Mouse (Mus musculus) heart, postnatal 25 days (tissue): ENCODE measurements around the gene Emd. TPM values are rescaled to one million over a fixed set of nuclear protein-coding genes. Genes with fewer than 3 reads are reported as not detected.

Experiments used
- DNase-seq: peaks from one replicate; pipeline ENCODE4 v3.0.0; 2022; ENCODE audit warnings: low spot score
- intact Hi-C: fragments of 180-260 bp; cut with DNase I; formaldehyde crosslinking; loops from one replicate; pipeline ENCODE4 v1.15.1; 2025
- total RNA-seq, 2 experiments: library from RNA; stranded (reverse); gene quantifications; 2 replicates each; pipeline ENCODE4 v1.2.3; 2021

Gene Emd
- total RNA-seq, 2 experiments from 2014 or later = 30.5 to 33.6 TPM

DNA sequence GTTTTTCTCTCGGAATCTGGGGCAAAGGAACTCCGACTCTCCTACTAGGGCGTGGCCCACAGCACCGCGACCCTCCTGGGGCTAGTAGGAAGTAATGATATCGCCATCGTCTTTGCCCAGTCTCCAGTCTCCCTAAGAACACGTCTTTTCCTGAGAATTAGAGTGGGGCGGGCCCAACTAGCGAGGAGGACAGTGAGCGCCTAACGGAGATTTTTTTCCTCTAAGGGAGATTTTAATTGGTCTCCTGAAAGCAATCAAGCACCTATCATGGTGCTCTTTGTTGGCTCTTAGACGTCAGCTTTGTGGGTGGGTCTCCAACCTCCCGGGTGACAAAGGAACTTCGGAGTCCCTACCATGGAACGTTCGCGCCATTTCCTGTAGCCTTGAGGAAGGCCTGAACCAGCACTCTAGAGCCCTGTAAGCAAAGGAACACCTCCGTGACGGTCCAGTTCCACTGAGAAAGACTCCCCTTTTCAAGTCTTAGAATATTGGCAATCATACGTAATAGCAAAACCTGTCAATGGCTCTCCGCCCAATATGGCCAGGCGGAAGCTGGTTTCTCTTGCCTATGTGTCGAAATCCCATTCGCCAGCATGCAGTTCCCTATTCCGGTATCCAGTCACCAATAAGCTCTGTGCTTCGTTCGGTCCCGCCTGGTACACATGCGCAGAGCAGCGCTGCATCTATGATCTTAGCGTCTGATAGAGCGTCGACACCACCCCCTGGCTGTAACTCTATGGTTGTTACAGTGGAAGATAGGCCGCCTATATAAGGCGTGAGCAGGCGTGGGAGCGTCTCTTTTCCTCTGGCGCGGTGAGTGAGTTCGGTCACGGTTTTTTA is 15.8 kb downstream of the Emd start, which contains the start of gene Rpl10:
Gene Rpl10 (plus strand): TSS at position 751 of the 840 bp plus-strand sequence.
- peak; percentile 91 for DNase-seq
- intact Hi-C loops = no loop called here

DNA sequence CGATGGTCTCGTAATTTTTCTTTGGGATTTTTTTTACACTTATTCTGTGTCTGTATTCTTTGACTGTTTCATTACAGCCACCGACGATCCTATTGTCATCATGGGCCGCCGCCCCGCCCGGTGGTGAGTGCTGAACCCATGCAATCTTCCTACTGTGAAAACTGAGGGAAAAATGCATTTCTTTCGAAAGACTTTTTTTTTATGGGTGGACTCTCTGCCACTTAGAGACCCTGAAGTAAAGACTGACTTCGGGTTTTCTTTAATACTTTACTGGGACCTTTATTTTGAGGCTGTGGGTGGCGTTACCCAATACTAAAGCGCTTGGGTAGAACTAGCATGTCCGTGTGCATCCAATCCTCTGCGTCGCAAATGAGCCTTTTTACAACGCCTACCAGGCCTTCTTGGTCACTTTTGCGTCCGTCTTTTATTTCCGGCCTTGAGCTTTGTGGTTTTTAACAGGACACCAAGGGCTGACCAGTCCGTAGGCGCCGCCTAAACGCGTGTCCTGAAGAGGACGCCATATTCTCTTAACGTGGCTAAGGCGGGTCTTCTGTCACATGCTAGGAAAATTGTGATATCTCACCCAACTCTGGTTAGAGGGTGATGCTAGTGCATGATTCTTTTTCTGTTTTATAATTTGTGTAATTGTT is 16.5 kb downstream of the Emd start:
- intact Hi-C loops = no loop called here
- no peak for DNase-seq

DNA sequence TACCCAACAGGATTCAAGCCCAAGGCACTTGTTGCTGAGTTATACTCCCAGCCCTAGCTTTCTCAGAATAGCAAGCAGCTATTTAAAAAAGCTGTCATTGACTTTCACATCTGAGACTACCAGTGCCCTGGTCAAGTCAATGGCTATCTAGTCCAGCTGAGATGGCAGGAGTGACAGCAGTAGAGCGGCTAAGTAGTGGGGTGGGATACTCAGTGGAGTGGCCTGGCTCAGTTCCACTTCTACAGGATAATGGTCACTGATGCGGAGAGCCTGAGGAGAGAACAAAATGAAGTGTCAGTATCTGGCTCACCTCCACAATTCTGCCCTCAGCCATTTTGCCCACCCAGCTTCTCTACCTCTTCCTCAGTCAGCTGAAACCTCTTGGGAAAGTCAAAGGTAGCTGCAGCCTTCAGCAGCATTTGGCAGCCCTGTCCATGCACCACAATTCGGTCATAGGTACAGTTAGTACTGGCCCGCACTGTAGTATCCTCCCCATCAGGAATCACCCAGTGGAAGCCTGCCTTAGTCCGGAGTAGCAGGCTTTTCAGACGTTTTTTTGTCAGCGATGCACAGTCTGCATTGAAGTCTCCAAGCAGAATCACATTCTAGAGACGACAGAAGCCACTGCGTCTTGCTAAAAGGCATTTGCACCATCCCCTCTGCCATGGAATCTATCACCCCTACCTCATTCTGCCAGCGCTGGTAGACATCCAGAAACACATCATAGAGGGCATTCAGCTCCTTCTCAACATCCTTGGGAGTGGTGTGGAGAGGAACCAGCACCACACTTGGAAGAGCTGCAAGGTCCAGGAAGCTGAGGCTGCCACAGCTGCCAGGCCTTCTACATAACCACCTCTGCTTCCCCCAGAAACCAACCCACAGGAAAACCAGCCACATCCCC is 19.2 kb downstream of the Emd start:
- no peak for DNase-seq
- intact Hi-C loops = no loop called here

DNA sequence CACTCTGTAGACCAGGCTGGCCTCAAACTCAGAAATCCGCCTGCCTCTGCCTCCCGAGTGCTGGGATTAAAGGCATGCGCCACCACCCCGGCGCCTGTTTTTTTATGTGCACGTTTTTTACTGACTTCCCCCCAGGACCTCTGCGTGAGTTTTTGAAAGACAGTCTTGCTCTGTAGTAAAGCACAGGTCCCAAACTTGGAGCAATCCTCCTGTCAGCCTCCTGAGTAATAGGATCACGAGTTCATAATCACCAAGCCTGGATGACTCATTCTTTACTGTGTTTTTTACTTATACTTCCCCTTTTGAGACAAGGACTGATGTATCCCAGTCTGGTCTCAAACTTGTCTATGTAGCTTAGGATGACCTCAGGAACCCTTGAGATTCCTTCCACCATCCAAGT is 23.4 kb downstream of the Emd start:
- intact Hi-C loops = no loop called here
- DNase-seq = no peak

DNA sequence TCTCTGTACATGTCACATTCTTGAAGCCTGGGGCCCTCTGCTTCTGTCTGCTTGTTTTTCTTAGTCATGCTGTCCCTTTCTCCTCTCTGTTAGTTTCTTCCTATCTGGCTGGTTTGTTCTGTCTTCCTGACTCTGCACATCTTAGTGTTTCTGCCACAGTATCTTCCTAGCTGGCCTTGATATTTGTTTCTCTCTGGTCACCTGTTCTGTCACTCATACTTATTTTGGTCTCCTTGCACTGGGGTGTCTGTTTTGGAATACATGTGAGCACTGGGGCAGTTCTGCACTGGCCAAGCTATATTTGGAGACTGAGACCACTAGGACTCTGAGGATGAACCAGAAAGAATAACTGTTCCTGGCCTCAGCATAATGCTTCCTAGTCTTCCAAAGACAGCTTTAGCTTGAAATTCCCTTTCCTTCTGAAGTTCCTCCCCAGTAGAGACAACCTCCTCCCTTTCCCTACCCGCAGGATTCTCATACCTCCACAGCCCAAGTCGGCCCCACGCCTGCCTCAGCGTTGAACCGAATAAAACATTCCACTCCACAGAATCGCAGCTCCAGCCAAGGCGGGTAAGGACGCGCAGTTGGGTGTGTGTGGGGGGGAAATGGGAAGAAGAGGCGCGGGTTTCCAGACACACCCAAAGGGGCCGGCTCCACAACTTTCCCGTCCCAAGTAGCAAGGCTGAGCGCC is 26.7 kb downstream of the Emd start:
- intact Hi-C loops = no loop called here

DNA sequence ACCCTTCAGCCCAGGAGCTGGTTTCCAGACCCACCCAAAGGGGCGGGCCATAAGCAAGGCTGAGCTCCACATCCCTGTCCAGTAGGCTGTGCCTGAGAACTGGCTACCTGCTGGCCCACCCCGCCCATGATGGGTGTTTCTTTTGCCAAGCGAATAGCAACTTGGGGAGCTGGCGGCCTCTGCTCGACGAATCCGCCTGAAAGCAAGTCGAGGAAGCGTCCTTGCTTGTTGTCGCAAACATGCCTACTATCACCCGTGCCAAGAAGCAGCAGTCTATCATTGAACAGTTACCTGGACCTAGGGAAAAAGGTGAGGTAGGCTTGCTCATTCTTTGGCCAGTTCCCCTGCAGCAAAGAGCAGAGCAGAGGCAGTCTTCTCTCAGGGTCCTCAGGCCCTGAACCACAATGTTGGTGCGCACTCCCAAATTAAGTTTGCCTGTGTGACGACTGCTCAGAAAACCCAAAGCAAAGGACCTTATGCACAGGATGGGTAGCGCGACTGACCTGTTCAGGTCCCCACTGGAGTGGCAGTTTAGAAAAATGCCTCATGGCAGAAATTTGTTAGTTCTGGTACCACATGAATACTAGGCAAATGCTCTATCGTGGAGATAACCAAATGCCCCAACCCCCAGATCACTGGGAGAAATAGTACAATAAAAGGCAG is 27.4 kb downstream of the Emd start, which contains the start of the genes Taz and Dnase1l1:
Gene Taz (plus strand): TSS at position 181 of the 663 bp plus-strand sequence.
Gene Dnase1l1 (minus strand): TSS at position 606 of the 663 bp plus-strand sequence.
- DNase-seq = peak; percentile 81
- intact Hi-C loops = no loop called here

More for the DNA sequence above, 26.7 kb downstream of the Emd start:
- DNase-seq = no peak

DNA sequence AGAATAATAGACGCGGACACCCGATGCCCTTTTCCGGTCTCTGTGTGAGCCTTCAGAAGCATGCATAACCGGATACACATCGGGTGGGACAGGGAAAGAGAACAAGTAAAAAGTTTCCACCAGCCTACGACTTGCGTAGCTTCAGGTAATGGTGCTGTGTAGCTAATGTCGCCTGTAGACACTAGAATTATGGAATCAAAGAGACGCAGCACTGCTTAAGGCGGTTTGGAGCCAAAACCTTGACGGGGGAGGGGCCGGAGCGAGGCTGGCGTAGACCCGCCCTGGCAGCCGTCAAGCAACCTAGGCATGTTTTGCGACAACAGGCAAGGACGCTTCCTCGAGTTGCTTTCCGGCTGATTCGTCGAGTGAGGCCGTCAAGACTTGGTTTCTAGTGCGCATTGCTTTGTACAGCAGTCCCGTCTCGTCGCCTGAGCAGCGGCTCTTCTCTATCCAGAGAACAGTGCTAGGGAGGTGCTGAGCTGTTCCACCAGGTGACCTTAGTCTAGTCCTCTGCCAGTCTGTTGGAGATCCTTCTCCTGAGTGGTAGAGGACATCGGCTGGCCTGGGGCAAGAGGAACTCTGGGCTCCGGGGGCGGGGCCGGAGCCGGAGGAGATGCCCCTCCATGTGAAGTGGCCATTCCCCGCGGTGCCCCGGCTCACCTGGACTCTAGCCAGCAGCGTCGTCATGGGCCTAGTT is 28.1 kb downstream of the Emd start:
- intact Hi-C loops = no loop called here
- peak; percentile 75 for DNase-seq

DNA sequence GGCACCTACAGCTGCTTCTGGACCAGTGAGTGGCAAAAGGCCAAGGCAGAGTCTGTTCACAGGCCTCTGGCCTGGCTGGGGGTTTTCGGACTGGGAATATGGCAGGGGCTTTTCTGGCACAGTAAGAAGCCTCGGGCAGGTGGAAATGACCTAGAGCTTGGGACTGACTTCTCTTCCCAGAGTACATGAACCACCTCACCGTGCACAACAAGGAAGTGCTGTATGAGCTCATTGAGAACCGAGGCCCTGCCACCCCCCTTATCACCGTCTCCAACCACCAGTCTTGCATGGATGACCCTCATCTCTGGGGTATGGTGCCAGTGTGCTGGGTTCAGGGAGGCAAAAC is 28.6 kb downstream of the Emd start:
- intact Hi-C loops = no loop called here
- DNase-seq = no peak

DNA sequence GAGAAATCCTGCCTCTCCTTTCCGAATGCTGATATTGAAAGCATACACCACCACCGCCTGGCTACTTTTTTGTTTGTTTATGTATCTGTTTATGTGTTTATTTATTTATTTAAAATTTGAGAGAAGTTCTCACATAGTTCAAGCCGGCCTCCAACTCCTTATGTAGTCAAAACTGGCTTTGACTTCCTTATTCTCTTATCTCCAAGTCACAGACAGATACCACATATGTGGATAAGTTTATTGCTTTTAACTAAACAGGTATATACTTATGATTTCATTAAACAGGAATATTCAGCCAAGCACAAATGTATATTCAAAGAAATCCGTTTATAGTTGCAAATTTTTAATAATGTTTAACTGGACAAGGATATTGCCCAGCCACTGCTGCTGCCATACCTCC is 38.9 kb downstream of the Emd start:
- intact Hi-C loops = no loop called here
- no peak for DNase-seq

DNA sequence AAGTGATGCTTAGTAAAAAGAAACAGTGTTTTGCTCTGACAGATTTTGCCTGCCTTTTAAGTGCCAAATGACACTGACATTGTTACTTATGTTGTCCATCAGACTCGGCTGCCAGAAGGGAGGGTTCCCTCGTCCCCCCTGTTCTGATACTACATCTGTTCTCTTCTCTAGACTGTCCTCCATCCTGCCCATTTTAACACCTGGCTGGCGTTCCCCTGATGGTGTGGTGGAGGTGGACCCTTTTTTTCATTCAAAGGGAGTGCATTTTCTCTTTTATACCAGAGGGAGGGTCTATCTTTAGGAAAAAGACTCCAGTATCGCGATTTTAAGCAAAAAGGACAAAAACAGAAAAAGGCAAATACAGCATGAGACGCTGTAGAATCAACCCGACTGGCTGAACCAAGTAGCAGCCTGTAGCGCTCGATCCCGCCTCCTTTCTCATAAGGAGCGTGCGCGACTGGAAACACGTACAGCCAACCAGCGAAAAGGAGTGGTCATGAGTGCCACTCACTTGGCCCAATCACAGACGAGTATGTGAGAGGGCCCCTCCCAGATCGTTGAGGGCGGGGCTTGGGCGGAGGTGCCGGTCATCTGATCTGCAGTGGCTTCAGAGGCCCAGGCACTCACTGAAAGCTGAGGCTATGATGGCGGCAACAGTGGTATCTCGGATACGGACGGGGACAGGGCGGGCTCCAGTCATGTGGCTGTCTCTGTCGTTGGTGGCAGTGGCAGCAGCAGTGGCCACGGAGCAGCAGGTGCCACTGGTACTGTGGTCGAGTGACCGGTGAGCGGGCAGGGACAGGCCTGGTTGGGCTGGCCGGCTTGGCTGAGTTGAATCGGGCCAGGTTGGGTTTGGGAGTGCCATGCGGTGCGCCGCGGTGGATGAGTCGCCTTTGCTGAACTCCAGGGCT is 42.3 kb downstream of the Emd start, which contains the start of gene Atp6ap1:
Gene Atp6ap1 (plus strand): TSS at position 560 of the 911 bp plus-strand sequence.
- intact Hi-C loops = no loop called here
- DNase-seq = peak; percentile 91

DNA sequence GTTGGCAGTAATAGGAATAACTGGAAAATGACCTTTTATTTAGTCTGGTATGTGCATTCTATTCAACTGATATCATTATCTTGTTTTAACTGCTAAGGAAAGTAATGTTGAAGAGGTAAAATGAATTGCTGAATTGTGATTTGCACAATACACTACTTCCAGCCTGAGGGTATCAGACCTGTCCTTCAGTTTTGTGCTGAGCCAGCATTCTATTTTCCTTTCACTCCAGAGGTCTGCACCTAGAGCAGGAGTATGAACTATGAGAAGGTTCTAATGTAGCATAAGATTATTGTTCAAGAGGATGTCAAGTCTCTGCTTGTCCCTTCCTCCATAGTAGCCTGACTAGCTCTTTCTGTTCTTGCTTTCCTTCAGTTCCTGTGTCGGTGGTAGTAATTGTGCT is 43.9 kb downstream of the Emd start:
- DNase-seq = no peak
- intact Hi-C loops = no loop called here

DNA sequence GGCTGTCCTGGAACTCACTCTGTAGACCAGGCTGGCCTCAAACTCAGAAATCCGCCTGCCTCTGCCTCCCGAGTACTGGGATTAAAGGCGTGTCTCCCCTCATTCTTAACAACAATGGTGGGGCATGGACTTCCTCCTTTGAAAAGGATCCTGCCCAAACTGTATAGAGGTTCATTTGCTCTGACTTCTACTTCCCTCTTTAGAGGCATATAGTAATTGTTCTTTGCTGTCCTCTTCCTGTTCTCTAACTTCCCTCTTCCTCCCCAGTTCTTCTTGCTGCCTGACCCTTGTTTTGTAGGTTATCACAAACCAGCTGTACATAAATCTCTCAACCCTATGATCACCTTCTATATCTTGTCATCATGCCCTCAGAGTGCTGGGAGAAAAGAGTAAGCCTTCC is 45.2 kb downstream of the Emd start:
- intact Hi-C loops = no loop called here
- no peak for DNase-seq

DNA sequence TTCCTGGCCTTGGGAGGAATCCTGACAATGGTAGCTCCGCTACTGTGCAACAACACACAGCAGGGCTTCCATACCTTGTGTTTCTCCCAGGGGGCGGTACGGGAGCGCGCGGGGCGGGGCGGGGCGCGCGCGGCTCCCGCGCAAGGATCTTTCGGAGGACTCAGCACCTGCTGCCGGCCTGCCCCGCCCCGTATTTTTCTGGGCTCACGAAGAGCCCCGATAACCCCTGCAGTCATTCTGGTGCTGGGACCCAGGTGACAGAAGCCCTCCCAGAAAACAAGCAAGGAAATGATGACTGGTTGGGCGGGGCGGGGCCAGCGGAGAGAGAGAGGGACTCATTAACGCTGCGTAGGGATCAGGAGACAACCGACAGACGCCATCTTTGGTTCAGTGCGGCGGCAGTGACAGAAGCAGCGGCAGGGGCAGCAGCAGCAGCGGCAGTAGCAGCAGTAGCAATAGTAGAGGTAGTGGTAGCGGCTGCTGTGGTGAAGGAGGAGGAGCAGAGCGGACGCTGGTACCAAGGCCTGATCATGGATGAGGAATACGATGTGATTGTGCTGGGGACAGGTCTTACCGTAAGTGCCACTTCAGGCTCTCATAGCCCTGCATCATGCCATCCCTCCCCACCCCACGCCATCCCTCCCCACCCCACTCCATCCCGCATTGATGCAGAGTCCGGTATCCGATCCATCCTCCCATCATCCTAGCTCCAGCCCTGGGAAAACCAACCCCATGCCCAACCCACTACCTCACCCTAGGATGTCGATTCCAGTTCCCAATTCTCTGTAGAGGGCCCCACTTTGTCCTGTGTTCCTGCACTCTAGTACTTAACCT is 50.6 kb downstream of the Emd start, which contains the start of gene Gdi1:
Gene Gdi1 (plus strand): TSS at position 132 of the 834 bp plus-strand sequence.
- intact Hi-C loops = loop anchor here (2.0 kb wide), 1 partner anchor 56 kb away; the partner anchor contains the start of gene Flna
- DNase-seq = peak; percentile 57
